Mouse (Mus musculus): Measurements from ENCODE around the gene Bsg. TPM values are rescaled to one million over a fixed set of nuclear protein-coding genes. Genes with fewer than 3 reads are reported as not detected.

Bsg gene
- polyA plus RNA-seq, 1 experiment from 2014 or later = 930 TPM

DNA sequence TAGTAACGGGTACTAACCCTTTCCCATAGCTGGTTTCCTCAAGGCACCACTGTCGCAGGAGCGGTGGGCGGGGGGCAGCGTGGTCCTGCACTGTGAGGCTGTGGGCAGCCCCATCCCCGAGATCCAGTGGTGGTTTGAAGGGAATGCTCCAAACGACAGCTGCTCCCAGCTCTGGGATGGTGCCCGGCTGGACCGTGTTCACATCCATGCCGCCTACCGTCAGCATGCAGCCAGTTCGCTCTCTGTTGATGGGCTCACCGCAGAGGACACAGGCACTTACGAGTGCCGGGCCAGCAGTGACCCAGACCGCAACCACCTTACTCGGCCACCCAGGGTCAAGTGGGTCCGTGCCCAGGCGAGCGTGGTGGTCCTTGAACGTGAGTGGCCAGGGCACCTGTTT, 4.4 kb downstream of the Bsg start:
- 90% methylated on average over 21 of the region's 21 CpGs for WGBS
- Histone ChIP-seq H3K9me3 (ENCODE audit: control insufficient read depth, low read length) (no peaks in the 10 kb centered on the region), H3K4me3 (replicated peaks; ENCODE audit: low read length) (no peak overlapping the region), H3K27me3 (ENCODE audit: control insufficient read depth, insufficient read depth, low read length) (no peaks in the 10 kb centered on the region), H3K36me3 (replicated peaks; ENCODE audit: control insufficient read depth, insufficient read depth) (peaks cover 41% of the 10 kb centered on the region), H3K27ac (no peak overlapping the region), H3K4me2 (replicated peaks) (no peak overlapping the region), H3K4me1 (replicated peaks; ENCODE audit: control insufficient read depth, insufficient read depth, low read length) (peaks cover 29% of the 10 kb centered on the region), H3K9ac (no peak overlapping the region)
- no peak for DNase-seq (ENCODE audit: low spot score)
- no peak for ATAC-seq (ENCODE audit: low FRiP score)

DNA sequence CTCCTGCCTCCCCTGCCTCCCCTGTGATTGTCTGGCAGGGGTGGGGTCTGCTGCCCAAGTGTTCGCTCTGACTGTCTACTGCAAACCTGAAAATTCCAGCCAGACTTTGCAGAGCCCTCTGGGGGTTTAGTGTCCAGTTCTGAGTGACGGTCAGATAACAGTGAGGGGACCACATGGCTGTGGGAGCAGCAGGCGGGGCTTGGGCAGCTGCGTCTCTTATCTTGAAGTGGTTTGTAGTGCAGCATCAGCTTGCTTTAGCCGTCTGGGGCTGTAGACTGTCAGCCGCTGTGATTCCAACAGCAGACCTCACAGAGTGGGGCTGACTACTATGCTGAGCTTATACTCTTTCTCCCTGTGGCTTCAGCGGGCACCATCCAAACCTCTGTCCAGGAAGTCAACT, 5.0 kb downstream of the Bsg start:
- no peak overlapping the region for H3K4me3 ChIP-seq (replicated peaks; ENCODE audit: low read length)
- ATAC-seq (ENCODE audit: low FRiP score) = no peak
- peaks cover 41% of the 10 kb centered on the region for H3K36me3 ChIP-seq (replicated peaks; ENCODE audit: control insufficient read depth, insufficient read depth)
- WGBS = 84% methylated on average over 7 of the region's 7 CpGs
- no peak overlapping the region for H3K4me2 ChIP-seq (replicated peaks)
- no peaks in the 10 kb centered on the region; the same call in 1 of the 2 replicates for H3K27me3 ChIP-seq (ENCODE audit: control insufficient read depth, insufficient read depth, low read length)
- no peak overlapping the region for H3K9ac ChIP-seq
- peaks cover 29% of the 10 kb centered on the region for H3K4me1 ChIP-seq (replicated peaks; ENCODE audit: control insufficient read depth, insufficient read depth, low read length)
- no peak for DNase-seq (ENCODE audit: low spot score)
- no peaks in the 10 kb centered on the region for H3K9me3 ChIP-seq (ENCODE audit: control insufficient read depth, low read length)
- H3K27ac ChIP-seq = no peak overlapping the region

DNA sequence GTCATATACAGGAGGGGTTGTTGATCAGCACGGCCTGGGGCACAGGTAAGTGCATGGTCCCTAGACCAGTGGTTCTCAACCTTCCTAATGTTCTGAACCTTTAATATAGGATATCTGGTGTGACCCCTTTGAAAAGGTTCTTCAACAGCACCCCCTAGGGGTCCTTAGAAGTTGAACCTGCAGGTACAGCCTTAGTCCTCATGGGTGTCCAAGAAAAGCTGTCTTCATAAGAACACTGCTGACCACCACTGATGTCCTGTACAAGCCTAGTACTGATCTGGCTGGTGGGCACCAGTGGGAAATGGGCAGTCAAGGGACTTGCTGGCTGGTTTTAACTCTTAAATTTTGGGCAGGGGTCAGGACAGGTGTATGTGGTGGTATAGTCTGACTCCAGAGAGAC, 7.7 kb downstream of the Bsg start:
- Histone ChIP-seq H3K9ac (no peak overlapping the region), H3K4me2 (replicated peaks) (no peak overlapping the region), H3K27me3 (ENCODE audit: control insufficient read depth, insufficient read depth, low read length) (peaks cover 23% of the 10 kb centered on the region), H3K4me1 (replicated peaks; ENCODE audit: control insufficient read depth, insufficient read depth, low read length) (peaks cover 13% of the 10 kb centered on the region), H3K27ac (no peak overlapping the region), H3K4me3 (replicated peaks; ENCODE audit: low read length) (no peak overlapping the region), H3K36me3 (replicated peaks; ENCODE audit: control insufficient read depth, insufficient read depth) (peaks cover 41% of the 10 kb centered on the region), H3K9me3 (ENCODE audit: control insufficient read depth, low read length) (no peaks in the 10 kb centered on the region)
- DNase-seq (ENCODE audit: low spot score) (no peak), ATAC-seq (ENCODE audit: low FRiP score) (0 out of 2 replicates have a peak, but pooled peaks have one; percentile 5)
- 96% methylated on average over 1 of the region's 1 CpGs for WGBS

DNA sequence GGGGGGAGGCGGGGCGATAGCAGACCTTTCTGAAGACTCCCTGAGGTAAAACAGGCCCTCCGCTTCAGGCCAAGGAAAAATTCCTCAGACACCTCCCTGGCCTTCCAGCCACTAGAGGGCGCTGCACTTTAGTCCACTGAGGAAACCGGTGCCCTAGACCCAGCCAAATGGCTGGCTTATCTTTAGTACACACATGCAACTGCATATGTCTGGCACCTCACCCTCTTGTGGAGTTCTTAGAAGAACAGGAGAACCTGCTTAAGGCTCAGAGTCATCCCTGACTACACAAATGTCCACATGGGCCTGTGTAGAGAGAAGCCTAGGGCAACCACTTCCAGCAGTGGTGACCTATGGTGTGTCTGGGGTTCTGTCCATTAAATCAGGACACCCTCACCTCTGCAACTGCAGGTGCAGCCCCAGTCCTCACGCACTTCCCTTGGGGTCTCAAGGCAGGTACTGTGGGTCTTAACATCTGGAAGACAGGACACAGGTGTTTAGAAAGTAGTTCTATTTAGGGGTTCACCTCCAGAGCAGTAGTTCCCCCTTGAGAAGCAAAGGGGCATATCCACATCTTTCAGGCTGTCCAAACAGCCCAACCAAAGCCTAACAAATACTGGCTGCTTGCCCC, 8.3 kb downstream of the Bsg start:
- H3K9ac ChIP-seq = no peak overlapping the region
- WGBS = 11% methylated on average over 6 of the region's 6 CpGs
- peaks cover 29% of the 10 kb centered on the region for H3K27me3 ChIP-seq (ENCODE audit: control insufficient read depth, insufficient read depth, low read length)
- H3K36me3 ChIP-seq (replicated peaks; ENCODE audit: control insufficient read depth, insufficient read depth) = peaks cover 41% of the 10 kb centered on the region
- peaks cover 12% of the 10 kb centered on the region for H3K4me1 ChIP-seq (replicated peaks; ENCODE audit: control insufficient read depth, insufficient read depth, low read length)
- H3K4me3 ChIP-seq (replicated peaks; ENCODE audit: low read length) = no peak overlapping the region
- no peaks in the 10 kb centered on the region for H3K9me3 ChIP-seq (ENCODE audit: control insufficient read depth, low read length)
- peak; percentile 75 for DNase-seq (ENCODE audit: low spot score)
- H3K4me2 ChIP-seq (replicated peaks) = no peak overlapping the region
- no peak overlapping the region for H3K27ac ChIP-seq
- ATAC-seq (ENCODE audit: low FRiP score) = 0 out of 2 replicates have a peak, but pooled peaks have one; percentile 9

DNA sequence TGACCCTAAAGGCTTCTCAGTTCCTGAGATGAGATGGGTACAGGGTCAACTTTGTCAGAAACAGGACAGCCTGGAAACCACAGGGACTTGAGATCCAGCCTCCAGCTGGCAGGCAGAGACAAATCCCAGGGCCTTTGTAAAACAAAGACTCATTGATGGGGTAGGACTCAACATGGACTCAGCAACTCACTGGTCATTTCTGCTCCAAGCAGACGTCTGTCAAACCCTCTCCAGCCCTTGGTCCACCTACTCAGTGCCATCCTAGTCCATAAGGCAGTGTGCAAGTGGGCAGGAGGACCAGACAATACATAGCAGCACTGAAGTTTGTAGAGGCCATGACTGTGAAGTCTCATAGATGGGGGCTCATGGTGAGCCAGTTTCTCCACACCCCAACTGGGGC, 8.9 kb downstream of the Bsg start:
- peaks cover 34% of the 10 kb centered on the region for H3K27me3 ChIP-seq (ENCODE audit: control insufficient read depth, insufficient read depth, low read length)
- H3K4me2 ChIP-seq (replicated peaks) = no peak overlapping the region
- no peak overlapping the region for H3K9ac ChIP-seq
- no peaks in the 10 kb centered on the region for H3K9me3 ChIP-seq (ENCODE audit: control insufficient read depth, low read length)
- DNase-seq (ENCODE audit: low spot score) (no peak), ATAC-seq (ENCODE audit: low FRiP score) (no peak)
- H3K4me3 ChIP-seq (replicated peaks; ENCODE audit: low read length) = no peak overlapping the region
- peaks cover 41% of the 10 kb centered on the region for H3K36me3 ChIP-seq (replicated peaks; ENCODE audit: control insufficient read depth, insufficient read depth)
- H3K27ac ChIP-seq = no peak overlapping the region
- 37% methylated on average over 1 of the region's 1 CpGs for WGBS
- peaks cover 15% of the 10 kb centered on the region for H3K4me1 ChIP-seq (replicated peaks; ENCODE audit: control insufficient read depth, insufficient read depth, low read length)

DNA sequence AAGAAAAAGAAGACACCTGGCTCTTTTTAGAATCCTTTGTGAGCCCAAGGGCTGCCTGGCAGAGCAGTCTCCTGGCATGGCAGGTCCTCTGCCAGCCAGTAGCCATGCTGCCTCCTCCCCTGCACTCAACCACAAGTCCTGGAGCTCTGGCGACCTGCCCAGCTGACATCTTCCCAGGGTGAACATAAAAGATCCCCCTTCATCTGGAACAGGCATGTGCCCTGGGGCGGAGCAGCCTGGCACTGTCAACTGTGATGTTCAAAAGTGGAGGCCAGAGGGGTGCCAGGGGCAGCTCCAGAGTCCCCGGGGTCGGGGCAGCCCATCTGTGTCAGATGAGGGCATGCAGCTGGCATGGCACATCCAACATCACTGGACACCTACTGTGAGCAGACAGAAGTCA, 10.7 kb downstream of the Bsg start:
- peaks cover 15% of the 10 kb centered on the region for H3K4me1 ChIP-seq (replicated peaks; ENCODE audit: control insufficient read depth, insufficient read depth, low read length)
- H3K27ac ChIP-seq = no peak overlapping the region
- DNase-seq (ENCODE audit: low spot score) (no peak), ATAC-seq (ENCODE audit: low FRiP score) (no peak)
- no peak overlapping the region for H3K4me2 ChIP-seq (replicated peaks)
- 59% methylated on average over 4 of the region's 4 CpGs for WGBS
- H3K9ac ChIP-seq = no peak overlapping the region
- no peak overlapping the region for H3K4me3 ChIP-seq (replicated peaks; ENCODE audit: low read length)
- H3K9me3 ChIP-seq (ENCODE audit: control insufficient read depth, low read length) = no peaks in the 10 kb centered on the region
- peaks cover 27% of the 10 kb centered on the region for H3K36me3 ChIP-seq (replicated peaks; ENCODE audit: control insufficient read depth, insufficient read depth)
- peaks cover 43% of the 10 kb centered on the region for H3K27me3 ChIP-seq (ENCODE audit: control insufficient read depth, insufficient read depth, low read length)

DNA sequence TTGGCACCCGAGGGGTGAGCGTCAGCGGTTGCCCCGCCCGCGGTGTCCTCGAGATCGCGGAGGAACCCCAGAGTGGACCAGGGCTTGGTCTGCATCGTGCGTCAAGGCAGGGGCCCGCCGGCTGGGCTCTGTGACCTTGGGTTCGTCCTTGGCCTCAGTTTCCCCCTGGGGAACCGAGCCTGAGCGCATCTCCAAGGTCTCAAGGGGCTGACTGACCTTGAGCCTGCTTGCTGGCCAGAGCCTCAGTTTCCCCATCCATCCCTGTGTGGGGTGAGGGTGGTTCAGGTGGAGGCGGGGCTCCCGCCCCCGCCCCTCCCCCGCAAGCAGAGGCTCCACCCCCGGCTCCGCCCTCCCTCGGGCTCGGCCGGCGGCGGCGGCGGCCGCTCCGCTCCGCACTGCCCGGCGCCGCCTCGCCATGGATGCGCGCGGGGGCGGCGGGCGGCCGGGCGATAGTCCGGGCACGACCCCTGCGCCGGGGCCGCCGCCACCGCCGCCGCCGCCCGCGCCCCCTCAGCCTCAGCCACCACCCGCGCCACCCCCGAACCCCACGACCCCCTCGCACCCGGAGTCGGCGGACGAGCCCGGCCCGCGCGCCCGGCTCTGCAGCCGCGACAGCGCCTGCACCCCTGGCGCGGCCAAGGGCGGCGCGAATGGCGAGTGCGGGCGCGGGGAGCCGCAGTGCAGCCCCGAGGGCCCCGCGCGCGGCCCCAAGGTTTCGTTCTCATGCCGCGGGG, 12.1 kb downstream of the Bsg start, which contains the start of gene Hcn2:
Gene Hcn2, plus strand, starts transcription at position 381 of the 734 bp plus-strand sequence.
- H3K27ac ChIP-seq = peak within 1 kb of the TSS; percentile 47
- ATAC-seq (ENCODE audit: low FRiP score) (peak; percentile 67), DNase-seq (ENCODE audit: low spot score) (peak; percentile 54)
- peak within 1 kb of the TSS; percentile 77 for H3K9ac ChIP-seq
- peaks cover 13% of the 10 kb centered on the region for H3K36me3 ChIP-seq (replicated peaks; ENCODE audit: control insufficient read depth, insufficient read depth)
- peaks cover 43% of the 10 kb centered on the region for H3K27me3 ChIP-seq (ENCODE audit: control insufficient read depth, insufficient read depth, low read length)
- peak within 1 kb of the TSS; percentile 91 for H3K4me2 ChIP-seq (replicated peaks)
- WGBS = 2% methylated on average over 64 of the region's 91 CpGs
- H3K4me3 ChIP-seq (replicated peaks; ENCODE audit: low read length) = peak within 1 kb of the TSS; percentile 71
- peaks cover 15% of the 10 kb centered on the region for H3K4me1 ChIP-seq (replicated peaks; ENCODE audit: control insufficient read depth, insufficient read depth, low read length)
- H3K9me3 ChIP-seq (ENCODE audit: control insufficient read depth, low read length) = no peaks in the 10 kb centered on the region

DNA sequence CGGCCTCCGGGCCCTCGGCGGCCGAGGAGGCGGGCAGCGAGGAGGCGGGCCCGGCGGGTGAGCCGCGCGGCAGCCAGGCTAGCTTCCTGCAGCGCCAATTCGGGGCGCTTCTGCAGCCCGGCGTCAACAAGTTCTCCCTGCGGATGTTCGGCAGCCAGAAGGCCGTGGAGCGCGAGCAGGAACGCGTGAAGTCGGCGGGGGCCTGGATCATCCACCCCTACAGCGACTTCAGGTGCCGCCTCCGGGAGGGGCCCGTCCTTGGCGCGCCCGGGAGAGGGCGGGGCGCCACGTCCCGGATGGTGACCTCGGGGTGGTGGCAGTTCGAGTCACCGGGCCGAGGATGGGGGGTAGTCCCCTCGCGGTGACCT, 12.7 kb downstream of the Bsg start:
- H3K27ac ChIP-seq = peak overlapping the region; percentile 47
- peak overlapping the region; percentile 71 for H3K4me3 ChIP-seq (replicated peaks; ENCODE audit: low read length)
- H3K4me1 ChIP-seq (replicated peaks; ENCODE audit: control insufficient read depth, insufficient read depth, low read length) = peaks cover 15% of the 10 kb centered on the region
- no peak for DNase-seq (ENCODE audit: low spot score)
- H3K27me3 ChIP-seq (ENCODE audit: control insufficient read depth, insufficient read depth, low read length) = peaks cover 43% of the 10 kb centered on the region
- WGBS = under 1% methylated on average over 39 of the region's 44 CpGs
- ATAC-seq (ENCODE audit: low FRiP score) = no peak; the same call in 1 of the 2 replicates
- peaks cover 7% of the 10 kb centered on the region for H3K36me3 ChIP-seq (replicated peaks; ENCODE audit: control insufficient read depth, insufficient read depth)
- peak overlapping the region; percentile 91 for H3K4me2 ChIP-seq (replicated peaks)
- H3K9me3 ChIP-seq (ENCODE audit: control insufficient read depth, low read length) = no peaks in the 10 kb centered on the region
- H3K9ac ChIP-seq = peak overlapping the region; percentile 77

DNA sequence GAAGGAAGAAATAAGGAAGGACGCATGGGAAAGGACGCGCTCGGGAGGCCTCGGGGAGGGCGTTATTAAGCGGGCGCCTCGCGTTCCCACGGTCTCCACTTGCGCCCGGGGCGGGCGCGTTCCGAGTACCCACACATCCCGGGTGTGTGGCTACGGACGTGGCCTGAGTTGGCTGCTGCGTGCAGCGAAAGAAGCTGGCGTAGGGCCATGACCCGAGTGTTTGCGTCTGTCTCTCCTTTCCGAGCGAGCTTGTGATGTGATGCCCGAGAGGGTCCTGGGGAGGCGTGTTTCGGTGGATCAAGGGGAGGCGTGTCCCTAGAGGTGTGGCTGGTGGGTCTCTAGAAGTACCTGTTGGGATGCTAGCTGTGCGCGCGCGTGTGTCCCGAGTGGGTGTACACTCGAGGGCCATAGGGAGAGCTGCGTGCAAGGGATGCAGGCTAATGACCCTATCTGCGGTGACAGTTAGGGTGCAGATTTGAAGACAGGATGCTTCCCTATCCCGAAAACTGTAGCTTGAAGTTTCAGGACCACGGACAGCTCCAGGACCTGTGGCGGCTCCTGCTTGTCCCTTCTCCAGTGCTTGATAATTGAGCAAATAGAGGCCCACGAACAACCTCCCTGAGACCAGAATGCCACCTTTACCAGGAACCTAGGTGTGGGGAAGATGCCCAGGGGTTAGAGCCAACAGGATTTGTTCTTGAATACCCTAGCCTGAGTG, 13.5 kb downstream of the Bsg start:
- H3K4me3 ChIP-seq (replicated peaks; ENCODE audit: low read length) = peak overlapping the region; percentile 71
- DNase-seq (ENCODE audit: low spot score) = peak; percentile 65
- peak overlapping the region; percentile 77 for H3K9ac ChIP-seq
- WGBS = 5% methylated on average over 43 of the region's 43 CpGs
- H3K27me3 ChIP-seq (ENCODE audit: control insufficient read depth, insufficient read depth, low read length) = peaks cover 43% of the 10 kb centered on the region
- H3K27ac ChIP-seq = no peak overlapping the region
- no peaks in the 10 kb centered on the region for H3K9me3 ChIP-seq (ENCODE audit: control insufficient read depth, low read length)
- peaks cover 15% of the 10 kb centered on the region for H3K4me1 ChIP-seq (replicated peaks; ENCODE audit: control insufficient read depth, insufficient read depth, low read length)
- H3K36me3 ChIP-seq (replicated peaks; ENCODE audit: control insufficient read depth, insufficient read depth) = 0 out of 2 replicates have a peak, but pooled peaks cover 1% of the 10 kb centered on the region
- ATAC-seq (ENCODE audit: low FRiP score) = no peak
- peak overlapping the region; percentile 91 for H3K4me2 ChIP-seq (replicated peaks)

All from hindbrain, embryonic 14.5 days (tissue).